Mouse (Mus musculus) megakaryocyte, embryonic 14.5 days (primary cell): ENCODE results near the gene Slc2a12.

Experiments used
- FLI1 ChIP-seq: IDR thresholded peaks from 2 replicates; pipeline ENCODE4 v1.6.1; 2012; ENCODE audit warnings: low read length, inconsistent platforms, mixed read lengths
- GATA1 ChIP-seq: IDR thresholded peaks from 3 replicates; pipeline ENCODE4 v1.6.1; 2012; ENCODE audit warnings: mixed read lengths, low read length, inconsistent platforms, borderline replicate concordance

GRCm38 (mm10) chr10:22701485-22702315 lies 56.9 kb downstream of the Slc2a12 start:
- TF ChIP-seq GATA1 (no peak), FLI1 (no peak)
